Mouse (Mus musculus) thymus, adult 18-20 months (tissue): Measurements from ENCODE around the gene Gm3252.
"Not testable (repeated sequence)": the region's sequence is repeated elsewhere in the genome, so short reads cannot be mapped to it uniquely, and the experiment has no call there.

Experiments used
- DNase-seq, 2 experiments: peaks; one replicate each; pipeline ENCODE4 v3.0.0; 2022; ENCODE audit warnings: mixed read lengths in 2 of 2

Gene Gm3252

GRCm38 (mm10) chr14:4726038-4726880 lies at the start of gene Gm3252:
TSS of gene Gm3252 (plus strand) at chr14:4726775.
- DNase-seq: not testable (repeated sequence)

GRCm38 (mm10) chr14:4708938-4709337 lies 17.6 kb upstream of the Gm3252 start, which contains the start of gene Gm7876:
TSS of gene Gm7876 (plus strand) at chr14:4709238.
- not testable (repeated sequence) for DNase-seq

GRCm38 (mm10) chr14:4776037-4776436 lies 49.5 kb downstream of the Gm3252 start, which contains the start of gene Gm9602:
TSS of gene Gm9602 (plus strand) at chr14:4776337.
- not testable (repeated sequence) for DNase-seq
